ENCODE assay signal across 26 mouse cellular contexts in genomic region chr12:118128116-118128515, GRCm38 (mm10).
"Had no signal": no experiment of that assay in that cellular context is flagged by ENCODE, and none has a peak within 500 bp of the region (broad histone marks: within the 10 kb centered on the region; RNA-seq: fewer than 3 reads in every experiment).

No protein-coding gene starts in this region.

- H3K27me3 ChIP-seq: heart, embryonic 12.5 days; hindbrain, embryonic 12.5 days; intestine, embryonic 15.5 days; limb, embryonic 13.5 days; limb, embryonic 15.5 days had no signal

- ATAC-seq: hindbrain, embryonic 16.5 days; inflammation-experienced regulatory T-cells, adult 6 months; intestine, embryonic 15.5 days; intestine, postnatal 0 days had no signal

- H3K4me2 ChIP-seq: heart, embryonic 12.5 days; hindbrain, embryonic 12.5 days; hindbrain, embryonic 14.5 days; intestine, embryonic 15.5 days; limb, embryonic 13.5 days; limb, embryonic 15.5 days; liver, embryonic 11.5 days had no signal

- H3K27ac ChIP-seq: gastrocnemius, adult 2 months; heart, embryonic 10.5 days; hindbrain, embryonic 10.5 days; hindbrain, embryonic 12.5 days; hindbrain, embryonic 14.5 days; intestine, embryonic 15.5 days; layer of hippocampus, adult 2 months; left cerebral cortex, adult 2 months; limb, embryonic 13.5 days; limb, embryonic 15.5 days had no signal

- H3K9me3 ChIP-seq: heart, embryonic 10.5 days; heart, embryonic 12.5 days; hindbrain, embryonic 10.5 days; hindbrain, embryonic 12.5 days; intestine, embryonic 15.5 days; limb, embryonic 13.5 days; limb, embryonic 15.5 days had no signal

- H3K4me3 ChIP-seq: gastrocnemius, adult 2 months; heart, embryonic 10.5 days; heart, embryonic 12.5 days; hindbrain, embryonic 10.5 days; hindbrain, embryonic 12.5 days; intestine, embryonic 15.5 days; layer of hippocampus, adult 2 months; left cerebral cortex, adult 2 months; limb, embryonic 13.5 days; limb, embryonic 15.5 days had no signal

- H3K36me3 ChIP-seq: heart, embryonic 10.5 days; heart, embryonic 12.5 days; hindbrain, embryonic 10.5 days; hindbrain, embryonic 12.5 days; intestine, embryonic 15.5 days; limb, embryonic 13.5 days; limb, embryonic 15.5 days had no signal

- H3K9ac ChIP-seq: heart, embryonic 12.5 days; hindbrain, embryonic 12.5 days; hindbrain, embryonic 14.5 days; intestine, embryonic 15.5 days; limb, embryonic 13.5 days; limb, embryonic 15.5 days had no signal

- H3K4me1 ChIP-seq: heart, embryonic 10.5 days; heart, embryonic 12.5 days; hindbrain, embryonic 10.5 days; hindbrain, embryonic 12.5 days; intestine, embryonic 15.5 days; limb, embryonic 13.5 days; limb, embryonic 15.5 days had no signal

- DNase-seq: gastrocnemius, adult 2 months; gastrocnemius, postnatal 10 days; gastrocnemius, postnatal 25 days; heart, adult 18-20 months; heart, postnatal 10 days; heart, postnatal 4 days; kidney, adult 18-20 months; kidney, adult 8-10 months; kidney, postnatal 10 days; kidney, postnatal 25 days; kidney, postnatal 4 days; left cerebral cortex, postnatal 4 days had no signal
